Mouse (Mus musculus) ovary, postnatal 14 days (tissue): ENCODE measurements around the gene B3gnt2.

ENCODE experiments used
- DNase-seq: peaks from one replicate; pipeline ENCODE4 v3.0.0; 2022; ENCODE audit warnings: low spot score

The B3gnt2 gene

GRCm38 (mm10) chr11:22871628-22872306 lies 11.0 kb upstream of the B3gnt2 start:
- no peak for DNase-seq

- no peak for DNase-seq
These were observed 7.8 kb upstream of the B3gnt2 start for GRCm38 (mm10) chr11:22868582-22868981.

GRCm38 (mm10) chr11:22867691-22868090 lies 6.9 kb upstream of the B3gnt2 start:
- DNase-seq = no peak

- DNase-seq = no peak
These were observed 5.0 kb upstream of the B3gnt2 start for GRCm38 (mm10) chr11:22865635-22866246.

GRCm38 (mm10) chr11:22864305-22865060 lies 3.7 kb upstream of the B3gnt2 start:
- DNase-seq = no peak

GRCm38 (mm10) chr11:22863581-22863980 lies 2.8 kb upstream of the B3gnt2 start:
- DNase-seq = no peak

- DNase-seq = no peak
These were observed 554 bp upstream of the B3gnt2 start for GRCm38 (mm10) chr11:22861315-22861714.

- peak; percentile 74 for DNase-seq
These were observed 977 bp downstream of the B3gnt2 start for GRCm38 (mm10) chr11:22859633-22860334.

- DNase-seq = no peak
These were observed 1.5 kb downstream of the B3gnt2 start for GRCm38 (mm10) chr11:22859301-22859632.

- no peak for DNase-seq
These were observed 2.1 kb downstream of the B3gnt2 start for GRCm38 (mm10) chr11:22858441-22859300.

GRCm38 (mm10) chr11:22857705-22858440 lies 2.9 kb downstream of the B3gnt2 start:
- DNase-seq = no peak

GRCm38 (mm10) chr11:22857106-22857704 lies 3.6 kb downstream of the B3gnt2 start:
- no peak for DNase-seq

GRCm38 (mm10) chr11:22856371-22856965 lies 4.3 kb downstream of the B3gnt2 start:
- no peak for DNase-seq

GRCm38 (mm10) chr11:22854571-22854970 lies 6.2 kb downstream of the B3gnt2 start:
- DNase-seq = no peak

GRCm38 (mm10) chr11:22853477-22854157 lies 7.1 kb downstream of the B3gnt2 start:
- no peak for DNase-seq

- no peak for DNase-seq
These were observed 8.3 kb downstream of the B3gnt2 start for GRCm38 (mm10) chr11:22852510-22852909.

- no peak for DNase-seq
These were observed 9.3 kb downstream of the B3gnt2 start for GRCm38 (mm10) chr11:22851416-22851815.

GRCm38 (mm10) chr11:22850077-22850476 lies 10.7 kb downstream of the B3gnt2 start:
- DNase-seq = no peak

GRCm38 (mm10) chr11:22848649-22849195 lies 12.0 kb downstream of the B3gnt2 start:
- DNase-seq = no peak
